Mouse (Mus musculus): ENCODE results near the gene Glra4. TPM values are rescaled to one million over a fixed set of nuclear protein-coding genes. Genes with fewer than 3 reads are reported as not detected.
"Not testable (repeated sequence)": the region's sequence is repeated elsewhere in the genome, so short reads cannot be mapped to it uniquely, and the experiment has no call there.

Glra4 gene
- polyA plus RNA-seq, 1 experiment from 2014 or later, result not detected

DNA sequence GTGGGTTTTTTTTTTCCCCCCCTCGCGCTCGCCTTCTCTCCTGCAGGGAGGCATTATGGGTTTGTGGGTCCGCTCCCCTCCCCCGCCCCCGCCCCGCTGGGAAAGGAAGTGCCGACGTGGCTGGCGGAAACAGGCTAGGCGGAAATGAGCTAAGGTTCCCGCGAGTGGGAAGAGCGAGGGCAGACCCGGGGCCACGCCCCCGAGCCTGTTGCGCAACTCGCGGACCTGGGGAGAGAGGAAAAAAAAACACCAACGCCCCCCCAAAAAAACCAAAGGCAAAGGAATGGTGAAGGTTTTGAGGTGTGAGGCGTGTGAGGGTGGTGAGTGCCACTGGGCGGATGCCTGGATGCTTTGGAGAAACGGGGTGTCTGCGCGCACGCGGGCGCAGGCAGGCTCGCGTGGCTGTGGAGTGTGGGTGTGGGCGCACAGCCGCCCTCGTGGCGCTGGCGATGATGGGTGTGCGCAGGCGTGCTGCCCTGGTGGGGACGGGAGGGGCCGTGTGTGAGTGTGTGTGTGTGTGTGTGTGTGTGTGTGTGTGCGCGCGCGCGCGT is 38.2 kb downstream of the Glra4 start:
- peak overlapping the region; percentile 65 for H3K9ac ChIP-seq (ENCODE audit: low read depth, low read length)
- 18% methylated on average over 39 of the region's 46 CpGs for WGBS (ENCODE audit: insufficient replicate concordance)
- H3K27ac ChIP-seq (ENCODE audit: low read length), result peak overlapping the region; percentile 85
- no peaks in the 10 kb centered on the region for H3K36me3 ChIP-seq (ENCODE audit: control insufficient read depth, insufficient read depth)
- no peaks in the 10 kb centered on the region for H3K9me3 ChIP-seq (replicated peaks; ENCODE audit: control insufficient read depth, low read length)
- H3K4me2 ChIP-seq (ENCODE audit: low read depth, low read length), result peak overlapping the region; percentile 67
- peak; percentile 57 for ATAC-seq (ENCODE audit: low read depth)
- H3K4me3 ChIP-seq (ENCODE audit: low read depth, low read length), result peak overlapping the region; percentile 70
- H3K4me1 ChIP-seq (ENCODE audit: control insufficient read depth, low read depth, low read length), result peaks cover 2% of the 10 kb centered on the region
- H3K27me3 ChIP-seq (ENCODE audit: control insufficient read depth, insufficient read depth, low read depth, low read length), result no peaks in the 10 kb centered on the region

DNA sequence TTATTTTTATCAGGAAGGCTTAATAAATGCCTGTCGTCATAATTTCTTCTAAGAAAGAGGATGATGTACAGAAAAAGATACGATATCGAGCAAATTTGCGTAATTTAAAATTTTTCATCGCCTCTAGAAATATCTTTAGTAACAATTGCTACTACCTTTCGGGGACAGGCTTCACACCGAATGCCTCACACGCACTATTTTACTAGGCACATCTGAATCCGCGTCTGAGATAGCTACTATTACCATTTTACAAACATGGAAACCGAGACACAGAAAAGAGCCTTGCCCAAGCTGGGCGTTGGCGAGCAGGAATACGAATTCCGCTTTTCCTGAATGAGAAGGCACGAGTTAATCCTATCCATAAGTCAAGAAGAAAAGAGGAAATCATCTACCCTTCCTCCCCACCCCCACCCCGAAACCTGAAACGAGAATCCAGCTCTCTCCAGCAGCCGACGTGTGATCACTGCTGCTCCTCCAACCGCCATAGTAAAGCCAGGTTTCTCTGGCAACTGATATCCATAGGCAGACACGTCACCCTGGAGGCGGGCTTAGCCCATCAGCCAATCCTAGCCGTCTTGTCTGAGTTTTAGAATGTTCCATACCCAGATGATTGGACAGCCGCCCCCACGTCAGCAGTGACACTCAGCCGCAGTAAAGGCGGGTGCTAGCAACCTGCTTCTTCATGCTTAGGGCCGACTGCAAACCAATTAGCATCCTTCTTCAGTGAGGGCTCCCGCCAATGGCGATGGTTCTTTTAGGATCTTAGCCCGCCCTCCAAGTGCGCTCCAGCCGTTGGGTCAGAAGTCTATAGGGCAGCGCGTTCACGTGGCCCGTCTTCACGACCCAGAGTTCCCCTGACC is 38.9 kb downstream of the Glra4 start:
- ATAC-seq (ENCODE audit: low read depth), result peak; percentile 94
- peak overlapping the region; percentile 85 for H3K27ac ChIP-seq (ENCODE audit: low read length)
- no peaks in the 10 kb centered on the region for H3K9me3 ChIP-seq (replicated peaks; ENCODE audit: control insufficient read depth, low read length)
- H3K4me2 ChIP-seq (ENCODE audit: low read depth, low read length), result peak overlapping the region; percentile 67
- peak overlapping the region; percentile 68 for H3K9ac ChIP-seq (ENCODE audit: low read depth, low read length)
- H3K36me3 ChIP-seq (ENCODE audit: control insufficient read depth, insufficient read depth), result no peaks in the 10 kb centered on the region
- no peaks in the 10 kb centered on the region for H3K27me3 ChIP-seq (ENCODE audit: control insufficient read depth, insufficient read depth, low read depth, low read length)
- H3K4me1 ChIP-seq (ENCODE audit: control insufficient read depth, low read depth, low read length), result peaks cover 2% of the 10 kb centered on the region
- 25% methylated on average over 39 of the region's 39 CpGs for WGBS (ENCODE audit: insufficient replicate concordance)
- peak overlapping the region; percentile 70 for H3K4me3 ChIP-seq (ENCODE audit: low read depth, low read length)

DNA sequence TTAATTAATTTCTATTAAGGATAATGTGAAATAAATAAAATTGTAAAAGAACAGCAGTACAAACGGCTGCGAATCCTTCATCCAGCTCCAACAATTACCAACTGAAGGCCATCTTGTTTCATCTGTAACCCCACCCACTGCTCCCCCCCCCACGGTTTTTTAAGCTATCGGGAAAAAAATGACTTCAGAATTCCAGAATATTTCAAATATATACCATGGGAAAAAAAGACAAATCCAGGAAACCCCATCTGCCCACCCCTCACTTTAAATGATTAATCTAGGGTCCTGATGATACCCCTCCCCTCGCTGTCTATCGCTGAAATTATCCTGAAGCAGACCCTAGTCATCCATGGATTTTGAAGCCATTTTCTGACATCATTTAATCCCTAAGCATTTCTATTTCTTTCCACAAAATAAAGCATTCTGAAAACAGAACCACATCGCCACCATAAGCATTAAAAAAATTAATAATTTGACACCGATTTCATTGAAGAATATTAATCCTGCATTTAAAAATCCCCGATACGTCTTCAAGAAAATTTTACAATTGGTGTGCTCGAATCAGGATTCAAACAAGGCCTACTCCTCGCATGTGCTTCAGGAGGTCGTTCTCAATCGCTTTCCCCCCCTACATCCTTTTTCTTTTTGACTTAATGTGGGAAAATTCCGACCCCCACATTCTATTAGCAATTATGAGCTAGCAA is 39.7 kb downstream of the Glra4 start:
- H3K9me3 ChIP-seq (replicated peaks; ENCODE audit: control insufficient read depth, low read length), result no peaks in the 10 kb centered on the region
- H3K27me3 ChIP-seq (ENCODE audit: control insufficient read depth, insufficient read depth, low read depth, low read length), result no peaks in the 10 kb centered on the region
- peak overlapping the region; percentile 84 for H3K27ac ChIP-seq (ENCODE audit: low read length)
- ATAC-seq (ENCODE audit: low read depth), result no peak
- WGBS (ENCODE audit: insufficient replicate concordance), result 19% methylated on average over 15 of the region's 15 CpGs
- H3K4me2 ChIP-seq (ENCODE audit: low read depth, low read length), result peak overlapping the region; percentile 54
- H3K4me3 ChIP-seq (ENCODE audit: low read depth, low read length), result peak overlapping the region; percentile 67
- no peaks in the 10 kb centered on the region for H3K36me3 ChIP-seq (ENCODE audit: control insufficient read depth, insufficient read depth)
- H3K9ac ChIP-seq (ENCODE audit: low read depth, low read length), result peak overlapping the region; percentile 68
- peaks cover 2% of the 10 kb centered on the region for H3K4me1 ChIP-seq (ENCODE audit: control insufficient read depth, low read depth, low read length)

DNA sequence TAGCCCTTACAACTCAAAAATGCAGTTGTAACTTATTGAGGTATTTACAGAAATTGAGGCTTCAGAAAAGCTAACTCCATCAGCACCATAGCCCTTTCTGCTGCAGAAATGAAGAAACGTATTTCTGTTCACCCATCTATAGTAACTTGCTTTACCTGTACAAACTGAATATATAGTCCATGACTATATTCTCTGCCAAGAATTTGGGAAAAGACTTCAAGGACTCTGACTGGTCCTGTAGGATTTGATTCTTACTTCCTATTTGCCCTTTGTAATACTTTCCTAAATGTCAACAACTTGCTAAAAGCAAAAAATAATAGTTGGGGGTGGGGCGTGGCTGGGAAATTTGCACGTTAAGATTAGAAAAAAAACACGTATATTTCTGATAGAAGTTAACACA is 47.9 kb downstream of the Glra4 start:
- Histone ChIP-seq H3K4me2 (ENCODE audit: low read depth, low read length) (no peak overlapping the region), H3K27ac (ENCODE audit: low read length) (no peak overlapping the region), H3K36me3 (ENCODE audit: control insufficient read depth, insufficient read depth) (no peaks in the 10 kb centered on the region), H3K4me3 (ENCODE audit: low read depth, low read length) (no peak overlapping the region), H3K9ac (ENCODE audit: low read depth, low read length) (no peak overlapping the region), H3K9me3 (replicated peaks; ENCODE audit: control insufficient read depth, low read length) (no peaks in the 10 kb centered on the region), H3K27me3 (ENCODE audit: control insufficient read depth, insufficient read depth, low read depth, low read length) (no peaks in the 10 kb centered on the region), H3K4me1 (ENCODE audit: control insufficient read depth, low read depth, low read length) (no peaks in the 10 kb centered on the region; the same call in 1 of the 2 replicates)
- no peak for ATAC-seq (ENCODE audit: low read depth)
- WGBS (ENCODE audit: insufficient replicate concordance), result 65% methylated on average over 4 of the region's 4 CpGs

DNA sequence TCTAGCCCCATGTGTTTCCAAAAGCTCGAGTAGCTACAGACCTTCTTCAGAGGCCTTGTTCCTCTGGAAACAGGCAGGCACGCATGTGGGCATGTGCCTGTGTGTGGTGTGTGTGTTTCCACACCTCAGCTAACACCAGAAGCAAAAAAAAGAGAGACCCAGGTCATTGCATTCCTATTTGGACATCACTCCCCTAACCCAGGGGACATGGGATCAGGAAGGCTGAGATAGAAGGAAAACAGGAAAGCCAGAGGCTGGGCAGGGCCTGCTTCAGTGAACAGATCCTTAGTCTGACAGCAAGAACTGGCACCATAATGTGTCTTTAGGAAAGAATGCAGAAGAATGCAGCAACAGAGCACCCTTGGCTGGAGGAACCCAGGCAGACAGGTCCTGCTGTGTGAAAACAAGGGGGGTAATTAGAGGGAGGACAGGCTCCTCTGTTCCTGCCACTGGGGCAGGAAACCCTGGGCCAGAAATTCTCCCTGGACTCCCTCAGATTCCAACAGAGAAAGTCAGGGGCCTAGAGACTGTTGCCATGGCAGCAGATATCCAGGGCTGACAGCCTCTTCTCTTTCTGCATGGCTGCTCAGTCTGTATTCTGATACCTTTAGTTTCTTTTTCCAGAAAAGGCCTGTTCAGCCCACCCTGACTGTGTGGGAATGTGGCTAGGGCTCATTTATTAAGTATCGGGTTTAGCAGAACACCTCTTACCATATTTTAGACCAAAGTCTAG is 65.0 kb downstream of the Glra4 start:
- not testable (repeated sequence) for H3K4me2 ChIP-seq (ENCODE audit: low read depth, low read length); H3K36me3 ChIP-seq (ENCODE audit: control insufficient read depth, insufficient read depth); H3K27ac ChIP-seq (ENCODE audit: low read length); H3K9me3 ChIP-seq (replicated peaks; ENCODE audit: control insufficient read depth, low read length); H3K9ac ChIP-seq (ENCODE audit: low read depth, low read length); H3K4me3 ChIP-seq (ENCODE audit: low read depth, low read length); ATAC-seq (ENCODE audit: low read depth); H3K27me3 ChIP-seq (ENCODE audit: control insufficient read depth, insufficient read depth, low read depth, low read length); H3K4me1 ChIP-seq (ENCODE audit: control insufficient read depth, low read depth, low read length)
- 60% methylated on average over 3 of the region's 3 CpGs for WGBS (ENCODE audit: insufficient replicate concordance)

DNA sequence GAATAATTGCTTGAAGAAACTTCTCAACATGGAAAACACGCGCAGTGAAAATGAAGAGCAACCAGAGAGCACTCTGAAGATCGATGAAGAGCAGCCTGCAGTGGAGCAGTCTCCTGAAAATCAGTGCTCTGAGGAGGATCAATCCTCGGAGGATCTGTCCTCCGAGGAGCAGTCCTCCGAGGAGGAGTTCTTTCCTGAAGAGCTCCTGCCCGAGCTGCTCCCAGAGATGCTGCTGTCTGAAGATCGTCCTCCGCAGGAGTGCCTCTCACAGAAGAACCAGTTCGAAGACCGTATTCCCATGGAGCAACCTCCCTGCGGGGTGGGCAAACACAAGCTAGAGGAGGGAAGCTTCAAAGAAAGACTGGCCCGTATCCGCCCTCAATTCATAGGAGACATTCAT is 71.2 kb downstream of the Glra4 start:
- H3K9me3 ChIP-seq (replicated peaks; ENCODE audit: control insufficient read depth, low read length), result no peaks in the 10 kb centered on the region
- H3K9ac ChIP-seq (ENCODE audit: low read depth, low read length), result peak overlapping the region; percentile 41
- no peak for ATAC-seq (ENCODE audit: low read depth)
- no peaks in the 10 kb centered on the region for H3K4me1 ChIP-seq (ENCODE audit: control insufficient read depth, low read depth, low read length)
- 29% methylated on average over 14 of the region's 14 CpGs for WGBS (ENCODE audit: insufficient replicate concordance)
- H3K36me3 ChIP-seq (ENCODE audit: control insufficient read depth, insufficient read depth), result no peaks in the 10 kb centered on the region
- H3K4me3 ChIP-seq (ENCODE audit: low read depth, low read length), result peak overlapping the region; percentile 46
- H3K4me2 ChIP-seq (ENCODE audit: low read depth, low read length), result peak overlapping the region; percentile 45
- H3K27ac ChIP-seq (ENCODE audit: low read length), result no peak overlapping the region
- H3K27me3 ChIP-seq (ENCODE audit: control insufficient read depth, insufficient read depth, low read depth, low read length), result no peaks in the 10 kb centered on the region

DNA sequence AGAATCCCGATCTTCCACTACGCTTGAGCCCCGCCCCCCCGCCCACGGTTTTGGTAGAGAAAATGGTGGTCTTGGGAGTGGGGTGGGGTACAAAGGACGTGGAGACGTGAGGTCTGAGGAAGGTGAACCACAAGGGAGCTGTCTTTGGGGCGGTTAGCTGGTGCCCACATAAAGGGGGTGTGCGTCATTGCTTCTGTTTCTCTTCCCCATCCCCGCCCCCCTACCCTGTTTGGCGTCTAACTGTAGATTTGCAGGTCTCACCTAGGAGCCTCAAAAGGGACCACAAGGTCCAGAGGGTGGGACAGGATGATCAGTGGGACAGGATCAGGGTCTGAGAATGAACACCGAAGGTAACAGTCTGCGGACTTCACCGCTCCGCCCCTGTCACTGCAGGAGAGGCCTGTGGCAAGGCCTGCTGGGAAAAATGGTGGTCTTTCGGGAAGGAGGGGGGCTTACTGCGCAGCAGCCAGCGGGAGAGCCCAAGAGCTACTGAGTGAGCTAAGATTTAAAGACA is 71.7 kb downstream of the Glra4 start:
- Histone ChIP-seq H3K36me3 (ENCODE audit: control insufficient read depth, insufficient read depth) (no peaks in the 10 kb centered on the region), H3K9me3 (replicated peaks; ENCODE audit: control insufficient read depth, low read length) (no peaks in the 10 kb centered on the region), H3K27ac (ENCODE audit: low read length) (no peak overlapping the region), H3K4me1 (ENCODE audit: control insufficient read depth, low read depth, low read length) (no peaks in the 10 kb centered on the region), H3K4me2 (ENCODE audit: low read depth, low read length) (peak overlapping the region; percentile 45), H3K4me3 (ENCODE audit: low read depth, low read length) (peak overlapping the region; percentile 46), H3K27me3 (ENCODE audit: control insufficient read depth, insufficient read depth, low read depth, low read length) (no peaks in the 10 kb centered on the region), H3K9ac (ENCODE audit: low read depth, low read length) (peak overlapping the region; percentile 41)
- no peak for ATAC-seq (ENCODE audit: low read depth)
- 21% methylated on average over 18 of the region's 18 CpGs for WGBS (ENCODE audit: insufficient replicate concordance)

All from liver, embryonic 16.5 days (tissue).